Mouse (Mus musculus) embryo, embryonic 10 days (tissue): ENCODE results near the gene Rtn4rl1.

ENCODE experiments used
- DNase-seq: peaks from one replicate; pipeline ENCODE4 v3.0.0-alpha.2; 2015; ENCODE audit warnings: low spot score

Gene Rtn4rl1

DNA sequence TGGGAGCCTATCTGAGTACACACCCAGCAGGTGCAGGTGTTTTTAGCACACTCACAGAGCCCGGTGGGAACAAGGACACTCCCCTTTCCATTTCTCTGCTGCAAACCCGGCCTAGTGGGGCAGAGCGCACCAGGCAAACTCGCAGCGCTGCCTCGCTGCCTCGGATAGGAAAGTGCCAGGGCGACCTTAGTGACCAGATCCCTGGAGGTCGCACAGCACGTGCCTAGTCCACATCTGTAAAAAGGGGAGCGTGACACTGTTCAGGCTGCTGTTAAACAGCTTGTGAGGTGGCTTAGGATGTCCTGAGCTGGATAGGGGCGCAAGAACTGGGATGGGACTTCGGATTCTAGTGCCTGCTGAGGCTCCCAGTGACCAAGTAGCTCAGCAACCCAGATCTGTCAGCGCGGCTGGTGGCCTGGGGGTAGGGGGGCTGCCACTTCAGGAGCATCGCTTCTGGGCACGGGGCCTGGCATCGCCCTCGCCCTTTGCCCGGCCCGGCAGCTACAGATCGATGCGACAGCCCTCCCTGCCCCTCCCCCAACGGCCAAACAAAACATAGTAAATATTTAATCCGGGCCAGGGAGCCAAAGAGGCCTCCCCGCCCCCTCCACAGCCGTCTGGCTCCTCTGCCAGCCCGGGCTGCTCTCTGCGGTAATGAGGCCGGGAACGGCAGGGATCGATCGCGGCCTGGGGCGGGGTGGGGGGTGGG, 19.9 kb downstream of the Rtn4rl1 start:
- DNase-seq: peak; percentile 29

- no peak for DNase-seq
Observed at GRCm38 (mm10) chr11:75214081-75214950, 20.7 kb downstream of the Rtn4rl1 start.

GRCm38 (mm10) chr11:75220115-75220514, 26.5 kb downstream of the Rtn4rl1 start:
- DNase-seq: no peak

DNA sequence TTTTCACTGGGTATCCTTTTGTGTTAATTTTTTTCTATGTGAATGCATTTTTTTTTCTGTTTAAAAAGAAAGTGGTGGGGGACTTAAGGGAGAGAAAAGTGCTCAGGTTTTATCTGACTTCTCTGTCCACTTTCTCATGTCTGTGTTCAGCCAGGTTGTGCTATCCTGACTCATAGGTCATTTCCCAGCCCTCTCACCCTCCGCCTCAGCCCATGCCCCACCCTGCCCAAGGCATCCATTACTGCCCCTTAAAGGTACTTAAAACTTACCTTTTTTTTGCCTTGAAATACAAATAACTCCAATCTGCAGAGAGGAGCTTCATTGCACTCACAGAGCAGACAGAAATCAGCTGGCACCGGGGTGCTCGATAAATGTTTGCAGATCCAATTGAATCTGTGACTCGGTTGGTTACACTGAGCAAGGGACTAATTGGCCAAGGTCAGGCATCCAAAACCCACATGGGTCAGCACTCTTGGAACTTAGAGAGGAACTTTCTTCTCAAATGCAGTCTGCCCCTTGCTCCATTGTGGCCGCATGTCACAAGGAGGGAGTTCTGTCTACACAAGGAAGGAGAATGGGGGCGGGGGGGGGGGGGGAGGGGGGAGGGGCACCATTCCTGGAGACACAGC, 27.0 kb downstream of the Rtn4rl1 start:
- no peak for DNase-seq

DNA sequence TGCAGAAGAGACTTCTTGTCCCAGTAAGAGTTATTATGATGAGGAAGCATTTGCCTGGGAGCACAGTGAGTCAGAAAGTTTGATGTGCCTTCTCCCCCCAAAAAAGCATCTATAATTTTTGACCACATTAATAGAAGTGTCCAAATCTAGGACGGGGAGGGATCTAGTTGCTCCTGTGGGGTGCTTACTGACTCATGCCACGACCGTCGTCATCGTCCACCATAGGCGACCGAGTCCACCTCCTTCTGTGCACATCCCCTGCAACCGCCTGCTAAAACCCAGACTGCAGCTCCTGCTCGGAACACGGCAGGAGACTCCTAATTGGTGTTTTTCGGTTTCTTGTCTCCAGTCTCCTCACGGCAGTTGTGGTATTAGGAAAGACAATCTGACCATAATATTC, 30.5 kb downstream of the Rtn4rl1 start:
- no peak for DNase-seq

- no peak for DNase-seq
Observed at GRCm38 (mm10) chr11:75224835-75225234, 31.3 kb downstream of the Rtn4rl1 start.

- no peak for DNase-seq
Observed at GRCm38 (mm10) chr11:75227632-75228031, 34.0 kb downstream of the Rtn4rl1 start.

DNA sequence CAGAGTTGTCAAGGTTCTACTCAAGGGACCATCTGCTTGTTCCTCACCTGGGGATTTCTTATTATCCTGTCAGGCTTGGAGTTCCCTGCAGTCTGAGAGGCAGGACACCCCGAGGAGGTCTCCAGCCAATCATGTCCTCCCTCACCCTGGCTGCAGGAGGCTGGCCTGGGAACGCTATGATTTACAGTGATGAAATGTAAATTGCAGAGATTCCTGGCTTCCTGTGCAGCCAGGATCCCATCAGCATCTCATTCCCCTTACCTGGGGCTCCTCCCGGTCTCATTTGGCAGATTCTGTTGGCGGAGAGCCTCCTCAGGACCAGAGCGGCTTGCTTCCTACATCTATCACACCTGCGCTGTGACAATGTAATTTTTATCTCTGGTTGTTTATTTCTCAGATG, 35.7 kb downstream of the Rtn4rl1 start:
- no peak for DNase-seq

GRCm38 (mm10) chr11:75230272-75230760, 36.7 kb downstream of the Rtn4rl1 start:
- no peak for DNase-seq

DNA sequence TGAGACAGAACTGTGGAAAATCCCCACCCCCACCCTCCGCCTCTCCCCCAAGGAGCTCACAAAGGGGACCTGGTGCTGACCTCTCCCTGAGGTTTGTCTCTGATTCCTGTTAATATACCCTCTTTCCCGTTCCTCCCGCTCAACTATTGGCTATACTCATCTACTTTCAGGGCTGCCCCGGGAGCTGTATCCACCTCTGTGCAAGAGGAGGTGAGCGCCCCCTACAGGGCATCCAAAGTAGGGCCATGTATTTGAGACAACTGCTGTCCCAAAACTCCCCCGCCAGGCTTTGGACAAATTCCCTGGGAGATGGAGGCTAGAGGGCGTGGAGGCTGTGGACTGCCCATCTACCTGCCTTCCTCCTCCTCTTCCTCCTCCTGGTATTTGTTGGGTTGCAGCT, 38.2 kb downstream of the Rtn4rl1 start:
- peak; percentile 79 for DNase-seq

GRCm38 (mm10) chr11:75232434-75232833, 38.9 kb downstream of the Rtn4rl1 start:
- DNase-seq: no peak

DNA sequence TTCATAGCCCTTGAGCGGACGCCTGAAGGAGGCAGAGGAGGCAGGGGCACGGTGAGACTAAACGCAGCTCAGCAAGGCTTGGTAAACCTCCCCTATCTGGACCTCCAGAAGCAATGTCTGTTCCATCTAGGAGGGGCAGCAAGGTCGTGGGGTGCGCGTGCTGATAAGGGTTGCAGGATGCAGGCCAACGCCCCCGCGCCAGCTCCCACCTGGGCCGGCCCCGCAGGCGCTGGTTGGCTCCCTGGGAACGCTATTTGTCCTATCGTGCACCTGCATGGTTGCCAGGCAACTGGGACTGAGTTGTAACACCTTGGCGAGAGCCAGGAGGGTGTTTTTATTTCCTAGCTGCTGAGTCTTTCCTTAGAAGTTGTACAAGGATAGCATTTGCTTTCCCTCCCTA, 41.2 kb downstream of the Rtn4rl1 start:
- no peak for DNase-seq

- DNase-seq: no peak
Observed at GRCm38 (mm10) chr11:75240158-75240934, 46.8 kb downstream of the Rtn4rl1 start.

DNA sequence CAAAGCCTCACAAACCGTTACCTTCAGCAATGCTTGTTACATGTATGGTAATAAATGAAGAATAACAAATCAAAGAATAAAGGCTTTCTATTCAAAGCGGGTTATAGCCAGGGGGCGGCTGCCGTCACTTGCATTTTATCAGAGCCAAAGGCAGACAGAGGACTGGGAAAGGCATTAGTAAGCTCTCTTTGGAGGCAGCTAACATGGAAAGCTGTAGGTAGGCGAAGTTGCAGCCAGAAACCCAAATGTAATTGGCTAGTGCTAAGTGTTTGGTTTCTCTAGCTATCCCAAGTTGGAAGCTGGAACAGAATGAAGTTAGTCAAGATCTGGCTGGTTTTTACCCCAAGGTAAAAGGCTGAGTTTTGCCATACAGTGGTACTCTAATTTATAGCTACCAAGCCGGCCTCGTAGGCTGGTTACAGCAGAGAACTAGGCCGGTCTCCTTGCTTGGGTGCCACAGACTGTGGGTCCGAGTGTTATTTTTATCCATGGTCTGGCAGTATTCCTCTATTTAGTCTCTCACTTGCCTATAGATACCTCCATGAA, 49.2 kb downstream of the Rtn4rl1 start:
- no peak for DNase-seq

DNA sequence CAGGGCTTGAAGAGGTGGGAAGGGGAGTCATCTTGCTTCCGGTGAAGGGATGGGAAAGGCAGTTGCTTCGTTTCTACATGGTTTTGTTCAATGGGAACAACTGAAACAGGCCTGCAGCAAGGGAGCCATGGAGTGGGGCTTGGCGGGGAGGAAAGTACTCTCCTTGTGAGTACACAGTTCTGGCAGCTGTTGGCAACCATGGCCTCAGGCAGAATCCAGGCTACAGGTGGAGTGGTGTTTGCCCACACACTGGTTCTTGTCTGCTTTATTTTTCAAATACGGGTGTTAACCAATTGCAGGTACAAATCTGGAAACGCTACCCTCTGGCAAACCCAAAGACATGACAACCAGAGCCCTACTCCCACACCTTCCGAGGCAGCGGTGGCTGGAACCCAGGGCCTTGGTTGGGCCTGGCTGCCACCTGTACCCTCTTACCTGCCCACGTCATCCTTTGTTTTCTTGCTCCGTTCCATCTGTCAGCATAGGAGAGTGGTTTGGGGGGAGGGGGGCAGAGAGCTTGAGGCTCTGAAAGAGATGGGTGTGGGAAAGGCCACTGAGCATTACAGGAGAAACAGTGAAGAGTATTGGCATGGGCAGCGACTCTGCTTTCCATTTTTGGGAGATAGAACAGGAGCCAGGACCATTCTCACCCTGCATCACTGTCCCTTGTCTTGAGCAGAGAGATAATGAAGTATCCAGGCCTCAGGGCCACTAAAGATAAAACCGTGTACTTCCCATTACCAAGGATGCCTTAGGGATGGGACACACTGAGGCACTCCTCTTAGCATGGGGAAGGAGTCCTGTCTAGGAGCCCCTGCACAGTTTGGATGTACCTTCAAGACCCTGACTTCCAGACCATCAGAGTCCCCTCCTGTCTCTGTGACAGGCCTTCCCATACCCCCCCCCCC, 51.0 kb downstream of the Rtn4rl1 start:
- DNase-seq: no peak

DNA sequence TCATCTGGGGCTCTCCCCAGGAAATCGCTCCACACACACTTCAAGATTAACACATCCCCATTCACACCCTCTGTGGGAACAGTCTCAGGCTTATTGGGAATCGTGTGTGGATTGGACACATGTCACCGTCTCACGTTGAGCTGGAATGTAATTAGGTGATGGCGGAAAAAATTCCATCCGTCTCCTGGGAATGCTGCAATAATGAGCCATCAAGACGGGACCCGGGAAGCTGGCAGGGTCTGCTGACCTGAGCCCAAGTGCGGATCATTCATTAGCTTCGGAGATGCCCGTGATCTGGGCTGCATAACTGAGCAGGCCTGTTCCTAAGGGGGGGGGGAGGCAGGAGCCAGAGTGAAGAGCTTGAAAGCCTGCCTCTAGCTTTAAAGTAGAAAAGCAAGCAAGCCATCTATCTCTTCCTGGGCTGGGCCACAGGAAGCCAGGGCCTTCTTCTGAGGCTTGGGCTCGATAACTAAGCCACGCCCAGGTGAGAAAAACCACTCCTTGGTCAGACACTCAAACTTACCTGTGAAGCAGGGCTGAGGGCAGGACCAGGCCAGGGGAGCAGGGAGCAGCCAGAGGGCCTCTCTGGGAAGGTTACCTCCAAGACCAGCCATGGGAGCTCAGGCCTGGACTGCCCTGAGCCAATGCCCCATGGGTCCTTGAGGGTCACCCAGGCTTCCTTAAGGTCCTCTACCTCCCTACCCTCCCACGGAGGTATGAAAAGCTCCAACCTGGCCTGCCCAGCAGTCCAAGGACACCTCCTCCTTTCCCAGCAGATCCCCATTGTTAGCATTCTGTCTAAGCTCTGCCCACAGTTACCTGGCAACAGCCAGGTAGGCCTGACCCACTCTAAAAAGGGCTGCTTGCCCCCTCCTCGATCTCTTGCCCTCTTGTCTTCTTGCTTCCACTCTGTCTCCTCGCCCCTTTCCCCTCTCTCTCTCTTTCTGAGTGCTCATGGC, 52.1 kb downstream of the Rtn4rl1 start:
- DNase-seq: peak; percentile 25

GRCm38 (mm10) chr11:75246589-75246988, 53.0 kb downstream of the Rtn4rl1 start:
- DNase-seq: no peak

GRCm38 (mm10) chr11:75247137-75247730, 53.7 kb downstream of the Rtn4rl1 start:
- no peak for DNase-seq

GRCm38 (mm10) chr11:75249588-75249987, 56.0 kb downstream of the Rtn4rl1 start:
- DNase-seq: no peak
